Mouse (Mus musculus) adrenal gland, adult 2 months (tissue): Measurements from ENCODE around the gene Csnk1g1. TPM values are rescaled to one million over a fixed set of nuclear protein-coding genes. Genes with fewer than 3 reads are reported as not detected.

Experiments used
- DNase-seq: peaks from one replicate; pipeline ENCODE4 v3.0.0; 2021
- polyA plus RNA-seq: library from polyadenylated mRNA; depleted of rRNA; stranded (reverse); fragments of >200 nt; gene quantifications from 2 replicates; pipeline ENCODE4 v1.2.3, GENCODE M21; 2012
- total RNA-seq, 2 experiments: library from RNA; stranded (reverse); gene quantifications; 2 replicates each; pipeline ENCODE4 v1.2.3; 2021

Csnk1g1 gene
- total and polyA plus RNA-seq, 3 experiments: 2.8 to 19.4 (median 16.3) TPM

GRCm38 (mm10) chr9:65998965-65999364 is 90.2 kb downstream of the Csnk1g1 start:
- DNase-seq: no peak

- peak; percentile 36 for DNase-seq
Observed at GRCm38 (mm10) chr9:66004380-66004779, 95.7 kb downstream of the Csnk1g1 start.

GRCm38 (mm10) chr9:66007603-66008202 is 99.0 kb downstream of the Csnk1g1 start:
- no peak for DNase-seq

DNA sequence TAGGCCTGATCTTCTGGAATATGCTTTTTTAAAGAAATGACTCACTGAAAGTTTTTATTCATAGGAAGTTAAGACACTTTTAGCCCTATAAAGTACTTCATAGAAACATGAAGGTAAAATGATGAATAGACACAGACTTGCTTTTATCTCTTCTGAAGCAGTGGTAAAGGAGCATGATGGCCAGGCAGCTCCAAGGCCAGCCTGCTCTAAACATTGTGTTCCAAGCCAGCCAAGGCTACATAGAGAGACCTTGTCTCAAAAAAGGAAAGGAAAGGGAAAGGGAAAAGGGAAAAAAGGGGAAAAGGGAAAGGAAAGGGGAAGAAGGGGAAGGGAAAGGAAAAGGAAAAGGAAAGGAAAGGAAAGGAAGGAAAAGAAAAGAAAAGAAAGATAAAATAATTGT is 111.9 kb downstream of the Csnk1g1 start:
- DNase-seq: peak; percentile 44

- DNase-seq: no peak
Observed at GRCm38 (mm10) chr9:66038082-66038481, 129.4 kb downstream of the Csnk1g1 start.

DNA sequence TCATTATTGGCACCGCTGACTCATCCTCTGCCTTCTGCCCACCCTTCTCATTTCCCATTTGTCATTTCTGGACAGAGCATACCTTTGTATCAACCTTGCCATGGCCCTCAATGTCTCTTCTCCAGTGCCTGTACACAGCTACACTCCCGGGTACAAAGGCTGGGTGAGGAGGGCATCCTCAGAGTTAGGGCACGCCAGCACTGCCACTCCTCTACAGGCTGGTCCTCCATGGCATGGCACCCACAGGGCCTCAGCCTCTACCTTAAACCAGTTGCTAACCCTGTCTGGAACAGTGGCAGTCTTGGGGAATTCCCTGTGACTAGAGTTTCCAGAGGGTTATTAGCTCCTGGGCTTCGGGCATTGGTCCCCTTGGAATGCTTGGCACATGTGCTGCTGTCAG is 129.9 kb downstream of the Csnk1g1 start:
- no peak for DNase-seq

- DNase-seq: no peak
Observed at GRCm38 (mm10) chr9:66039290-66039689, 130.6 kb downstream of the Csnk1g1 start.

DNA sequence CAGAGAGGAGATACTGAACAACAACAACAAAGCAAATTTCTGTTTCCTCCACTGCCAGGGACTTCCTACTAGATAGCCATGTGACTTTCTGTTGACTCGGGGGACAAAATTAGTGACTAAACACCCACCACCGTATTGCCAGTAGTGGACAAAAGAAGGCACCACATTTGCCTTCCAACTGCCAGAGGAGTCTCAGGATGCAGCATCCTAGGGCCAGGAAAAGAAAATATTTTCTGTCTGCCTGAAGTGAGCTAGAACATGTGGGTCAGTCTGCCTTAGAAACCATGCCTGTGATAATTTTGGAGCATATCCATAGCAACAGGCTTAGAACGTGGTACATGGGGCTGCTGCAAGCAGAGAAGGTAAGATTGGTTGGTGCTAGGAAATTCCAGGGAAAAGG is 132.1 kb downstream of the Csnk1g1 start:
- no peak for DNase-seq

DNA sequence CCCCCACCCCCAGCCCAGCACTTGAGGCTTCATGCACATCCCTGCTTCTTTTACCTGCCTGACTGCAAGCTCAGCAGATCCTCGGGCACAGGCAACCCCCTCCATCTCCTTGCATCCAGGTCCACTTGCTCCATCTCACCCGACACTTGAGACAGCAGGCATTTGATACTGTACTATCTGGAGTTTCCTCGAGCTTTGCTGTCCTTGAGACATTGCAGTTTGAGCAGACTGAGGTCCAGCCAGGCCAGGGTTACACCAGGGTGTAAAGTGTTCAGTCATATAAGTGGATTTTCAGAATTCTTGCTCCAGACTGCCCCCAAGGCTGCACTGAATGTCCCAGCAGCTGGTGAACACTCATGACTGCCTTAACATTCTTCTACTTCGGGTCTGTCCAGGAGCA is 133.6 kb downstream of the Csnk1g1 start:
- no peak for DNase-seq

GRCm38 (mm10) chr9:66043241-66043640 is 134.5 kb downstream of the Csnk1g1 start:
- no peak for DNase-seq

- DNase-seq: no peak
Observed at GRCm38 (mm10) chr9:66049931-66050601, 141.3 kb downstream of the Csnk1g1 start.

- no peak for DNase-seq
Observed at GRCm38 (mm10) chr9:66051493-66051892, 142.8 kb downstream of the Csnk1g1 start.

- DNase-seq: no peak
Observed at GRCm38 (mm10) chr9:66052731-66053130, 144.0 kb downstream of the Csnk1g1 start.

DNA sequence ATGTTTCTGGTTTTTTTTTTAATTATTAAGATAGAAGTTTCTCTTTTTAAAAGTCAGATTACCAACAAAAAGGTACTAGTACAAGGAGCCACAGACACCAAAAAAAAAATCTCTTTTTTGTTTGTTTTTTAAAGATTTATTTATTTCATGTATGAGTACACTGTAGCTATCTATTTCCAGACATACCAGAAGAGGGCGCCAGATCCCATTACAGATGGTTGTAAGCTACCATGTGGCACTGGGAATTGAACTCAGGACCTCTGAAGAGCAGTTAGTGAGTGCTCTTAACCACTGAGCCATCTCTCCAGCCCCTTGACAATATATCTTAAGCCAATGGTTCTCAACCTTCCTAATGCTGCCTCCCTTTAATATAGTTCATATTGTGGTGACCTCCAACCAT is 144.9 kb downstream of the Csnk1g1 start:
- no peak for DNase-seq

DNA sequence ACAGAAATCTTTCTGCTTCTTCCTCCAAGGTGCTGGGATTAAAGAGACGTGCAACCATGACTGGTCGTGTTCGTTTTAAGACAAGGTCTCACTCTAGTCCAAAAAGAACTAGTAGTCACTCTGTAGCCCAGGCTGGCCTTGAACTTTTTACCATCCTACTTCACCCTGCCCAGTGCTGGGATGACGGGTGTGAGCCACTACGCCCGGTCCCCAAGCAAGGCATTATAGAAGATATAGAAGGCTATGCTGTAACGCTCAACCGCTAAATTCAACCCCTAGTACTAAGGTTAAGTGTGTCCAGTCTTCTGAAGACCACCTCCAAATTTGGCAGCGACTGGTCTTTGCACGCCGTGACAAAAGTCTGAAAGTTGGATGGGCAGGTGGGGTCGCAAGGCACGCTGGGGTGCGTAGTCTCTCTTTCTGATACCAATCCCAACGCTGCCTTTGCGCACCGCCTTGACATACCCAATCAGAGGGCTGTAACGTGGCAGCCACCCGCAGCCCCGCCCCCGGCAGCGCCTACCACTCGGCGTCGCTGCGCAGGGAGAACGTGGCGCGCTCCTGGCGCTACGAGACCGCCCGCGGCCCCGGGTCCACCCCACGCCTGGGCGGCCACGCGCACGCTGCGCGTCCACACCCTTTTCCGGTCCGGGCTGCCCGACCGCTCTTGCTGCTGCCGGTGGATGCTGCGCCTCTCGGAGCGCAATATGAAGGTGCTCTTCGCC is 151.0 kb downstream of the Csnk1g1 start, which contains the start of gene Ppib:
TSS of gene Ppib (plus strand) at position 640 of the 725 bp plus-strand sequence.
- DNase-seq: peak; percentile 100

- no peak for DNase-seq
Observed at GRCm38 (mm10) chr9:66060308-66060647, 151.6 kb downstream of the Csnk1g1 start.

DNA sequence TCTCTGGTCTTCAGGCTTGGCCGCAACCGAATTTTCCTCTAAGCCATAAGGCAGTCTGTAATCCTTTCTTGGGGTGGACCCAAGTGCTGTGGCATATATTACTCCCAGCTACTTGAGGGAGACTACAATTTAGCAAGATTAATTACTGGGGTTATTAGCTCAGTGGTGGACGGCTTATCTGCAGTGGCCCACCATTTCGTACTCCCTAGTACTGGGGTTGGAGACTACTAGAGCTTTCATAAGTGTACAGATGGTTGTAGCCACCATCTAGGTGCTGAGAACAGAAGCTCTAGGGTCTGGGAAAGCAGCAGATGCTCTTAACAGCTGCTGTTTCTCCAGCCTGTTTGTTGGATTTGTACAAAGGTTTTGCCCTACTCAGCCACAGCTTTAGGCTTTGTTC is 152.3 kb downstream of the Csnk1g1 start:
- DNase-seq: no peak

DNA sequence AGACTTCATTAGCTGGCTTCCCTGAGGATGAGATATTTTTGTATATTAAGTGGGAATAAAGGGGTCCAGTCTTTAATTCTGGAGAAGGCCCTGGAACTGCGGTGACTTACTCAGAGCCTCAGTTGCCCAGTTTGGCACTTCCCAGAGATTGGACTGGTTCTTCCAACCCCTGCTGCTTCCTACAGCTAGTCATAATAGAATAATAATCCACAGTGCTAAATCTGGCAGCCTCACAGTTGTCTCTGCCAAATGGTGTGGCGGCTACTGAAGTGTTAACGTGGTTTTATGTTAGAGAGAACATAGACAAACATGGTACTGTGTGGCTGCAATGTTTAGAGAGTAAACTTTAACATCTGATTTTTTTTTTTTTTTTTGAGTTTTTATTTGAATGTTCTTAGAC is 152.9 kb downstream of the Csnk1g1 start:
- DNase-seq: no peak

- DNase-seq: peak; percentile 52
Observed at GRCm38 (mm10) chr9:66063446-66063845, 154.7 kb downstream of the Csnk1g1 start.

DNA sequence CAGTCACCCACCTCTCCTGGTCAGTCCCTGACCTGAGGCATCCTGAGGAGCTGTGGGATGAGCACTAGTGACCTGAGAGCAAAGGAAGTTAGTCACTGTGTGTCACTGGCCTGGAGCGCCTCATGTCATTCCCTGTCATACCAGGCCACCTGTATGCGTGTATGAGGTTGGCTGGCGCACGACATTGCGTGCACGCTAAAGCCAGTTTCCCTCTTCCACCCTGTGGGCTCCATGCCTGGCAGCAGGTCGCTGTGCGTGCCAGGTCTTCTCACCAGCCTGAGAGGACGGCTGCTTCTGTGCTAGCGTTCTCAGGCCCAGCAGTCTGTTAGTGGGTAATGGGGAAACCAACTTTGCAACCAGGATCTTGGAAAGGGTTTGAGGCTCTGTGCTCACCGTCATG is 155.6 kb downstream of the Csnk1g1 start:
- DNase-seq: no peak

DNA sequence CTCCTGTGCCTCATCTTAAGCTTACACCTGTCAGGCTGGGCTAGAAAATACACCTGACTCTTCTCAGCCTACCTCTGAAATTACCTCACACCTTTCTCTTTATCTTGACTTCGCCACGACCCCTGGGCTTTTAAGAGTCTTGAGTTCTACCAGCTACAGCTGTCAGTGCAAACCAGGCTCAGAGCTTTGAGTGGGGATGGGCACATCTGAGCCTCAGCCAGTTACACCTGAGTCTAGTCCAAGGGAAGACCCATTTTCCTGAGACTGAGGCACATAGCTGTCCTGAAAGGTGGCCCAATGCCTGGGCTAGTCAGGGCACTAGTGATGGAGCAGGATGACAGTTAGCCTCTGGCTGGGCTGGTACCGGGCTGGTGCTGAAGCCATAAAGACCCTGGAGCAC is 158.1 kb downstream of the Csnk1g1 start:
- DNase-seq: no peak

DNA sequence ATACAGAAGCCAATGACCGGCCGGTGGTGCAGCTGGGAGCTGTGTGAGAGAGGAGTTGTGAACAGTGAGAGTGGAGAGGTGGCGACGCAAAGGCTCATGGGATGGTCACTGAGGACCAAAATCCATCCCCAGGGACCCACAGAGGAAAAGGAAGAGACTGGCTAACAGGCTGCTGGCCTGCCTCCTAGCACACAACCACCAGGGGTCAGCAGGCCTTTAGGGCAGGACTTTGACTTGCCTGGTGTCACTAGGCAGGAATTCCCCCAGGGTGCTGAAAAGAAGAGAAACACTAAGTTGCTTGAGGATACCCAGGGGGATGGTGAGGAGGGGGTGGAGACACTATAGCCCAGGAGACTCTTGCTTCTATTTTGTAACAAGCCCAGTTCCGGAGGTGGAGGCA is 158.8 kb downstream of the Csnk1g1 start:
- DNase-seq: peak; percentile 34

DNA sequence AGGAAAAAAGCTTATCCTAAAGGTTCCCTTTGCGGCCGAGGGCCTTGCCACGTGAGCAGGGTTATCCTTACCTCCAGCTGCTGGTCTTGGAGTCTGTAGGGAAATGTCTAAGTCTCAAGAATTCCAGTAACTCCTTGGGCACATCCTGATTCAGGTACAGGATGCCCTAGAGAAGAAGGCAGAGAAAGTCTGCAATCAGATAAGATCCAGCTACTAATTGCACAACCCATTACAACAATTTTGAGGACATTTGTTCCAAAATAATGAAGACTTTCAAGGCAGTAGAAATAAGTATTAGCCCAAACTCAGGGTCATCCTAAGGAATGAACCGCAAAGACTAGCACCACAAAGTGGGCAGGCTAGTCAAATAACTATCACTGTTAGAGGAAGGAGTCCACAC is 159.3 kb downstream of the Csnk1g1 start:
- DNase-seq: no peak
